Mouse (Mus musculus) limb, embryonic 14.5 days (tissue): ENCODE data around the gene Mlip. TPM values are rescaled to one million over a fixed set of nuclear protein-coding genes. Genes with fewer than 3 reads are reported as not detected.

ENCODE experiments used
- ATAC-seq: fragments of 200-750 bp; cut with Nextera tagmentation; 2 replicates; pipeline ENCODE4 v1.8.0; 2017; ENCODE audit warnings: low read depth, moderate number of reproducible peaks, moderate TSS enrichment; ENCODE audit not compliant: low FRiP score
- DNase-seq: peaks from one replicate; pipeline ENCODE4 v3.0.0-alpha.2; 2015; ENCODE audit warnings: low spot score
- H3K27ac ChIP-seq: fragments of 300-500 bp; sonication (generic); replicated peaks from 2 replicates; pipeline ENCODE4 v1.5.1; 2014; ENCODE audit warnings: low read depth, mild to moderate bottlenecking, low read length, moderate library complexity, mixed read lengths
- H3K27me3 ChIP-seq: fragments of 300-500 bp; sonication (generic); 2 replicates; pipeline ENCODE4 v1.6.1; 2014; ENCODE audit warnings: low read length, mixed read lengths; ENCODE audit not compliant: control insufficient read depth, insufficient read depth
- H3K36me3 ChIP-seq: fragments of 300-500 bp; sonication (generic); 2 replicates; pipeline ENCODE4 v1.6.1; 2014; ENCODE audit warnings: mild to moderate bottlenecking, low read length, moderate library complexity, mixed read lengths; ENCODE audit not compliant: control insufficient read depth, insufficient read depth
- H3K4me1 ChIP-seq: fragments of 300-500 bp; sonication (generic); 2 replicates; pipeline ENCODE4 v1.6.1; 2014; ENCODE audit warnings: antibody characterized with exemption, low read length, mixed read lengths; ENCODE audit not compliant: control insufficient read depth, insufficient read depth
- H3K4me2 ChIP-seq: fragments of 300-500 bp; sonication (generic); replicated peaks from 2 replicates; pipeline ENCODE4 v1.6.1; 2014; ENCODE audit warnings: low read depth, mild to moderate bottlenecking, low read length, moderate library complexity; ENCODE audit not compliant: severe bottlenecking
- H3K4me3 ChIP-seq: fragments of 300-500 bp; sonication (generic); replicated peaks from 2 replicates; pipeline ENCODE4 v1.5.1; 2014; ENCODE audit warnings: low read length
- H3K9ac ChIP-seq: fragments of 300-500 bp; sonication (generic); 2 replicates; pipeline ENCODE4 v1.6.1; 2014; ENCODE audit warnings: mild to moderate bottlenecking, low read depth, low read length, moderate library complexity; ENCODE audit not compliant: severe bottlenecking
- H3K9me3 ChIP-seq: fragments of 300-500 bp; sonication (generic); 2 replicates; pipeline ENCODE4 v1.6.1; 2016; ENCODE audit warnings: low read length; ENCODE audit not compliant: control insufficient read depth
- POLR2A ChIP-seq: fragments of 200-500 bp; IDR thresholded peaks from 2 replicates; pipeline ENCODE4 v1.8.0; 2012; ENCODE audit warnings: inconsistent platforms, mild to moderate bottlenecking, moderate library complexity, borderline replicate concordance; ENCODE audit not compliant: insufficient read depth, insufficient read length; ENCODE audit errors: extremely low read depth
- WGBS: fragments of 180-500 bp; shearing (Covaris S2); extraction: QIAGEN DNeasy Blood & Tissue Kit; methylation state at CpG from one replicate; pipeline ENCODE4 v1.1.7; 2014; 5-methylcytosine and 5-hydroxymethylcytosine counted together
- polyA plus RNA-seq, 2 experiments: library from polyadenylated mRNA; depleted of rRNA in 1 of 2; stranded (reverse) in 1 of 2; unstranded in 1 of 2; fragments of >200 nt; fragmentation: Nextera tagmentation in 1 of 2; extraction: Ambion mirVana in 1 of 2; gene quantifications; 2 replicates each; pipeline versions ENCODE4 v1.2.1 to v1.2.3; 2012 to 2014

Gene Mlip
- polyA plus RNA-seq, 2 experiments, result 0.80 to 1.6 TPM

- no peak overlapping the region for H3K4me2 ChIP-seq
- no peak for TF ChIP-seq POLR2A
Observed at GRCm38 (mm10) chr9:77265268-77266017, 87.3 kb downstream of the Mlip start.

GRCm38 (mm10) chr9:77259052-77259451 lies 93.7 kb downstream of the Mlip start:
- Histone ChIP-seq H3K4me3 (no peak overlapping the region), H3K4me2 (no peak overlapping the region), H3K9me3 (no peaks in the 10 kb centered on the region), H3K4me1 (no peaks in the 10 kb centered on the region), H3K9ac (no peak overlapping the region), H3K36me3 (no peaks in the 10 kb centered on the region), H3K27ac (no peak overlapping the region), H3K27me3 (no peaks in the 10 kb centered on the region)
- TF ChIP-seq POLR2A, result no peak
- DNase-seq, result no peak
- no peak for ATAC-seq
- 61% methylated on average over 4 of the region's 4 CpGs for WGBS

More at GRCm38 (mm10) chr9:77265268-77266017, 87.3 kb downstream of the Mlip start:
- WGBS, result 86% methylated on average over 4 of the region's 4 CpGs
- Histone ChIP-seq H3K36me3 (no peaks in the 10 kb centered on the region), H3K27me3 (no peaks in the 10 kb centered on the region), H3K9me3 (no peaks in the 10 kb centered on the region), H3K4me3 (no peak overlapping the region), H3K27ac (no peak overlapping the region), H3K9ac (no peak overlapping the region), H3K4me1 (no peaks in the 10 kb centered on the region)
- no peak for DNase-seq
- ATAC-seq, result no peak

- Histone ChIP-seq H3K4me3 (no peak overlapping the region), H3K9me3 (no peaks in the 10 kb centered on the region), H3K27me3 (no peaks in the 10 kb centered on the region), H3K36me3 (no peaks in the 10 kb centered on the region), H3K27ac (no peak overlapping the region), H3K4me1 (no peaks in the 10 kb centered on the region), H3K4me2 (no peak overlapping the region), H3K9ac (no peak overlapping the region)
- no peak for ATAC-seq
- WGBS, result 91% methylated on average over 6 of the region's 6 CpGs
- no peak for TF ChIP-seq POLR2A
- DNase-seq, result no peak
Observed at GRCm38 (mm10) chr9:77258265-77258664, 94.5 kb downstream of the Mlip start.

GRCm38 (mm10) chr9:77254514-77254913 lies 98.3 kb downstream of the Mlip start:
- no peak overlapping the region for H3K27ac ChIP-seq
- H3K27me3 ChIP-seq, result no peaks in the 10 kb centered on the region
- DNase-seq (no peak), ATAC-seq (no peak)
- no peaks in the 10 kb centered on the region for H3K4me1 ChIP-seq
- no peak for TF ChIP-seq POLR2A
- WGBS, result 89% methylated on average over 3 of the region's 3 CpGs
- H3K9me3 ChIP-seq, result no peaks in the 10 kb centered on the region
- no peak overlapping the region for H3K4me3 ChIP-seq
- no peak overlapping the region for H3K4me2 ChIP-seq
- no peaks in the 10 kb centered on the region for H3K36me3 ChIP-seq
- H3K9ac ChIP-seq, result no peak overlapping the region

- no peak for ATAC-seq
- no peak overlapping the region for H3K27ac ChIP-seq
- 81% methylated on average over 4 of the region's 4 CpGs for WGBS
Observed at GRCm38 (mm10) chr9:77252761-77253160, 100.0 kb downstream of the Mlip start.

More at GRCm38 (mm10) chr9:77252761-77253160, 100.0 kb downstream of the Mlip start:
- H3K9ac ChIP-seq, result no peak overlapping the region
- DNase-seq, result no peak
- no peak for TF ChIP-seq POLR2A
- H3K27me3 ChIP-seq, result no peaks in the 10 kb centered on the region
- H3K4me3 ChIP-seq, result no peak overlapping the region
- H3K4me1 ChIP-seq, result no peaks in the 10 kb centered on the region
- H3K9me3 ChIP-seq, result no peaks in the 10 kb centered on the region
- no peaks in the 10 kb centered on the region for H3K36me3 ChIP-seq
- H3K4me2 ChIP-seq, result no peak overlapping the region
